Mouse (Mus musculus) lung, adult 2 months (tissue): ENCODE results near the gene Inip.

Source experiments
- CTCF ChIP-seq: fragments of 200-500 bp; IDR thresholded peaks from 2 replicates; pipeline ENCODE4 v1.5.1; 2011; ENCODE audit warnings: mild to moderate bottlenecking, low read length, control low read depth; ENCODE audit not compliant: insufficient read depth
- POLR2A ChIP-seq: fragments of 200-500 bp; IDR thresholded peaks from 2 replicates; pipeline ENCODE4 v1.6.1; 2011; ENCODE audit warnings: low read depth, mild to moderate bottlenecking, control low read depth, low read length, borderline replicate concordance; ENCODE audit errors: extremely low read depth

DNA sequence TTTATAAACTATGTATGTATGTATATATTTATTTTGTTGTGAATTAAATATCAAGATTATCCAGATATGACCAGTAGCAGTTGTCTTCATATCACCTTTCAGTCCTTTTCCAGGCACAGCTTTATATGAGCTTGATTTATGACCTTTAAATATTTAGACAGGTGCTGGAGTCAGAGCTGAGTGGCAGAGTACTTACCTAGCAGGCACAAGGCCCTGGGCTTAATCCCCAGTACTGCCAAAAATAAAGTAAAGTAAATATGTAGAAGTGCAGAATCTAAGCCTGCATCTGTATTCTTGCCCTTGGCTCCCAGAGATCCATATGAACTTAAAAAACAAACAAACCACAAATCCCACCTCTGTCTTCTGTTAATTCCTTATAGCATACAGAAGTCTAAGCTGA, 12.4 kb downstream of the Inip start:
- TF ChIP-seq POLR2A (no peak), CTCF (no peak)
